Mouse (Mus musculus): Measurements from ENCODE around the gene Rere. TPM values are rescaled to one million over a fixed set of nuclear protein-coding genes. Genes with fewer than 3 reads are reported as not detected.
"Not testable (repeated sequence)": the region's sequence is repeated elsewhere in the genome, so short reads cannot be mapped to it uniquely, and the experiment has no call there.

Rere gene
- total RNA-seq, 1 experiment from 2014 or later = 177 TPM

DNA sequence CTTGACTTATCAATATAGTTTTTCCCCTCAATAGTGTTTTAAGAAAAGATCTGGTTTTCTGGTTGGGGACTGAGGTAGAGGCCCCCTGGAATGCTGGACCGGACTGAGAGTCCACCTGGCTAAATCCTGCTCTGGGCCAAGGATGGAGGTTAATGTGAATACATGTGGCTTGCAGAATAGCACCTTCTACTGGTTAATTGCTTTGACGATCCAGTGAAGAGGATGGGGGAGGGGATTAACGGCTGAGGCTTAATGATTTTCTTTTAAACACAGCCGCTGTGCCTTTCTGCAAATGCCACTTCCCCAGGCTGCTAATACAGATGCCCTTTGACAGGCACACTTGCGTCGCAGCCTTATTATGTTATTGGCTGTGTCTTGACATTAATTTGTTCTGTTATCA, 2.5 kb downstream of the Rere start:
- DNase-seq = no peak

GRCm38 (mm10) chr4:150286980-150287379, 5.5 kb downstream of the Rere start:
- DNase-seq = no peak

- not testable (repeated sequence) for DNase-seq
These were observed 6.0 kb downstream of the Rere start for GRCm38 (mm10) chr4:150287463-150287862.

- DNase-seq = no peak
These were observed 10.5 kb downstream of the Rere start for GRCm38 (mm10) chr4:150291900-150292299.

GRCm38 (mm10) chr4:150294870-150295269, 13.4 kb downstream of the Rere start:
- no peak for DNase-seq

- no peak for DNase-seq
These were observed 14.5 kb downstream of the Rere start for GRCm38 (mm10) chr4:150295966-150296365.

GRCm38 (mm10) chr4:150302726-150303125, 21.3 kb downstream of the Rere start:
- no peak for DNase-seq

DNA sequence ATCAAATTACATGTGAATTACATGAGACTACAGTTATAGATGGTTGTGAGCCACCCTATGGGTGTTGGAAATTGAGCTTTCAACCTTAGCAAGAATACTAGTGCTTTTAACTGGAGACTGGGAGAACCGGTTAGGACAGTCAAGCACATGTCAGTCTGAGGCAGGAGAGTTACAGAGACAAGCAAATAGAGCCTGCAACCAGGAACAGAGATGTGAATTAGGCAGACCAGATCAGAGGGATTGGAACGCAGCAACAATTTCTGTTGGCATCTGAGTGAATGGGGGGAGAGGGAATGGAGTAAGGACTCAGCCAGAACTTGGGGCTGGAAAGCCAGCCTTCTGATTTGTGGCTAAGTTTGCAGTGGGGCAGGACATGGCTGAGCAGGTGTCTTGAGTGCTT, 25.3 kb downstream of the Rere start:
- DNase-seq = no peak

DNA sequence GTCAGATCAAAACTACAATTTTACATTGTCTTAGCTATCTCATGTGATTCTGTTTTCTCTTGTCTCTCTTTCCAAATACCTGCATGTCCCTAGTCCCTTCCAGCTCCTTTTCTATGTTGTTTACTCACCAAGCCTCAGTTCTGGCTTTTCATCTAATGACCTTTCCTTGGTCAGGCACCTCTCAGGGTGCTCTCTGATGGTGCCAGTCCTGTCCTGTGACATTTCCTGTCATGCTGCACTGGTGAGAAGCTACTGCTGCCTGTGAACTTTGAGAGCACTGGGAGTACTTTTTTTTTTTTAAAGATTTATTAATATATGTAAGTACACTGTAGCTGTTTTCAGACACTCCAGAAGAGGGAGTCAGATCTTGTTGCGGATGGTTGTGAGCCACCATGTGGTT, 25.8 kb downstream of the Rere start:
- DNase-seq = no peak

DNA sequence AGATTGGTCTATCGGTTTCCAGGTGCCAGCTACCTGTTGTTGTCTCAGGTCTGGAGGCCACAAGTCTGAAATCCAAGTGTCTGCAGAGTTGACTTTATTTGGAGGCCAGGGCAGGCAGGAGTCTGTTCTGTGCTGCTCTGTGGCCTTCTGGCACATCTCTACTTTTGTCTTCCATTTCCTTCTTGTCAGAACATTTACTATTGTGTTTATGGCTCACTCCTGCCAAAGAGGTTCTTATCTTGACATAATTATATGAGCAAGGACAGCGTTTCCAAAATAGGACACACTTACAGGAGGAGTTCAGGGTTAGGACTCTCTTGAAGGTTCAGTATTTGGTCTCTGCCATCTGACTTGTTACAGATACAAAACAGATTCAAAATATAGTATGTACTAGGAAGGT, 30.0 kb downstream of the Rere start:
- no peak for DNase-seq

GRCm38 (mm10) chr4:150312646-150313045, 31.2 kb downstream of the Rere start:
- DNase-seq = no peak

DNA sequence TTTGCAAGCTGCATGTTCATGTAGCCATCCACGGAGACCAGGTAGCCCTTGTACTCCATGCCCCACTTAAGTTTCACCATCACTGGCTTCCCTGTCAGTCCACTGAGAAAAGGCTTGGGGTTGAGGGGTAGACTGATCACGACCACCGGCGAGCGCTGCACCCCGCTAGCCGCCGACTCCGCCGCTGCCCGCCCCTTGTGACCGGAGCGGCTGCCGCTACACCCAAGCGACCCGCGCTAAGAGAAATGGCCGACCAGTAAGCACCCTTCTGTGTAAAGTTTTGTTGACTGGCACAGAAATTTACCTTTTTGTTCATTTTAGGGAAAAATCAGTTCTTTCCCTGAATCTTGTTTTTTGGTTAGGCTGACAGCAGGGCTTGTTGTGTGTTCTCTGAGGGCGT, 33.9 kb downstream of the Rere start:
- no peak for DNase-seq

GRCm38 (mm10) chr4:150316546-150316945, 35.1 kb downstream of the Rere start:
- no peak for DNase-seq

GRCm38 (mm10) chr4:150325046-150325801, 43.8 kb downstream of the Rere start:
- no peak for DNase-seq

GRCm38 (mm10) chr4:150326005-150326404, 44.6 kb downstream of the Rere start:
- DNase-seq = no peak

- DNase-seq = no peak
These were observed 46.0 kb downstream of the Rere start for GRCm38 (mm10) chr4:150327476-150327875.

DNA sequence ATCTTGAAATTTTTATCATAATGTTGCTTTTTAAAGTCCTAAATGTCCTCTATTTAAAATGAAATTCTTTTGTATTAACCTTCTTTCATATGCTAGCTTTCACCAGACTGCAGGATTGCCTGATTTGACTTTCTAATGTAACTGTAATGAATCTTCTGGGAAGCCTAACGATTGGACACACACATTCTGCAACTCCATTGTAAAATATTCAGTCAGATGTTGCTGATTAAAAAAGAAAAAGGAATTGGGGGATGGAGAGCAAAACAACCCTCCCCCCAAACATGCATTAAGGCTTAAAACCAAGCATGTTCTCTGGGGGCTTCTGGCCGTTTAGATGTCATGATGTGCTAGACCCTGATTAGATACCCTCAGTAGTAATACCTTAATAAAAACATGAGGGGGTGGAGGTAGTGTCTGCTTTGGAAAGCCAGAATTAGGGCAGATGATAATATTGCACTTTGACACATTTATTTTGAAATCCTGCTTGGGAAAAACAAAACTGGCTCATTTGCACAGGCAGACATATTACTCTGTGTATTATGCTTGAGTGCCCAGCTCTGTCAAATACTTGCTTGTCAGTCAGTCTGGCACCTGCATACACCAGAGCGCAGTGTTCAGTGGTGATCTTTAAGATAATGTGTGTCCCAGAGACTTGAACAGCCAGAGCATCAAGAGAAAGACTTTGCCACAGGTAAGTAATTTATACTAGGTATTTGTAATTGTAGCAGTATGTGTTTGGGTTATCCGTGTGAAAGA, 52.7 kb downstream of the Rere start:
- no peak for DNase-seq

DNA sequence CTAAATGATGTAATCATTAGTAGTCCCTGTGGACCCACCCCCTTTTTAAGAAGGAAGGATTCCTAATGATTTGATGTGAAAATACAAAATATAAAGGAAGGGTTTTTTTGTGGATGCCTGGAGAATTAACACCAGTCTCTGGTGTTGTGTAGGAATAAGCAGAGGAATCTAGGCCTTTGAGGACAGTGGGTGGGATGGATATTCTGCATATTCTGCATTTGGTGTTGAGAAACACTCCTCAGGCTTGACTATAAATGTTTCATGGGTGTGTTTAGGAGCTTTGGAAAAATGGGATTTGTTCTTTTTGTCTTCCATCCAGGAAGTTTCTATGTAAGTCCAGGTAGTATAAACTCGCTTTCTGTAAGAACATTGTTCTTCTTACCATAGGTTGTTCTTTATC, 55.8 kb downstream of the Rere start:
- no peak for DNase-seq

- DNase-seq = no peak
These were observed 57.6 kb downstream of the Rere start for GRCm38 (mm10) chr4:150338906-150339650.

DNA sequence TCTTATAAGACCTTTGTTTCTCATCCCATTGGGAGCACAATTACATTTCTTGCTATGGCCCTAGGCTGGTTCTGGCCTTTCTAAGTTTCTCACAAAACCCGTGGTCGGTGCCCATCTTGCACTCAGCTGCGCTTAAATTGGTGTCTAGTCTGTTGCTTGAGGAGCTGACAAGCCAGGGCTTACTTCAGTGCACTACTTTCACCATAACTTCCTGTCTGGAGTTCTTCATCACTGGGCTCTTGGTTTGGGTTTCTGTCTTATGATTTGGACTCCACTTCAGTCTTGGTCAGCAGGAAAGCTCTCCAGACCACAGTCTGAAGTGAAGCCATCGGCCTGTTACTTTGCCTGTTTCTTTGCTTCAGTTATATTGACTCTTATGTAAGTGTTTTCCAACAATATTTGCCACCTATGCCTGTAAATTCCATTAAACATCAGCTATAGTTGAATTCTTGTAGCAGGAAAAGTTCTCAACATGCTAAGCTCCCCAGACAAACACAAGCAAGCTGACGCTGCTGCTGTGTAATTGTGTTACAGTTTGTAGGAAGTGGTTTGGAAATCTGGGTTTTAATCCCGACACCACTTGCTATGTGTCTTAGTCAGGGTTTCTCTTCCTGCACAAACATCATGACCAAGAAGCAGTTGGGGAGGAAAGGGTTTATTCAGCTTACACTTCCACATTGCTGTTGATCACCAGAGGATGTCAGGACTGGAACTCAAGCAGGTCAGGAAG, 59.5 kb downstream of the Rere start:
- no peak for DNase-seq

GRCm38 (mm10) chr4:150344526-150344925, 63.1 kb downstream of the Rere start:
- no peak for DNase-seq

- no peak for DNase-seq
These were observed 65.4 kb downstream of the Rere start for GRCm38 (mm10) chr4:150346651-150347386.

Measured in adrenal gland, postnatal 25 days (tissue).